Mouse (Mus musculus) telencephalon, adult 2 months (tissue): ENCODE results near the gene Mpp5.

Source experiments
- DNase-seq: peaks from one replicate; pipeline ENCODE4 v3.0.0-alpha.2; 2011; ENCODE audit warnings: low read depth, low spot score

The Mpp5 gene

DNA sequence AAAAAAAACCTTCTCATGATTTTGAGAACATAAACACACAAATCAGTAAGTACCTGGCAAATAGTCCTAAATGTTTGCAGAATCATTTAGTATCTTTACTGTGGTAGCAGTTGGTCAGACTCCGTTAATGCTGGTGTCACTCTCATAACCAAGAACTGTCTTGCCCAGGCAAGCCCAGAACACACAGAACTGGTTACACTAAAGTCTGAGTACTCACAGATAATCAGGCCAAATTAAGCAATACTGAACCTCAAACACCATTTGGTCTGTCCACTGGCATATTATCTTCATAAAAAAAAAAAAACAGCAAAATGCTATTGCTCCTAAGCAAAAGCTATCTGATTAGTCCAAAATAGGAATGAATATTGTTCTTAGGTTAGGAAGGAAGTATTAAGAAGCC lies 93.7 kb downstream of the Mpp5 start:
- DNase-seq, result no peak

DNA sequence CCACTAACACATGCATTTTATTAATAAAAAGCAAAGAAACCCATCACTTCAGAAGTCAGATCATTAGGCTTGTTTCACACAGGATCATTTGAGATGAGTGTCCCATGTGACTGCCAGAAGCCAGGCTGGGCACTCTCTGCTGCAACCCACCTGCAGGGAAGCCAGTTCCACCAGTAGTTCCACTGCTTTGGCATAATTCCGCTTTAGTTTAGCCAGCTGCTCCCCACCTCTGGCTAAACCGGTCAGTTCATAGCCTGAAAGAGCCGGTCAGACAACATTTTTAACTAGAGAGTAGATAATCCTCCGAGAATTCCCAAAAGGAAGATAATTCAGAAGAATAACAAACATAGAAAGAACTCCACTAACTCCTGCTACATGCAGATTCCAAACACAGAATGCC lies 99.5 kb downstream of the Mpp5 start:
- DNase-seq, result no peak

DNA sequence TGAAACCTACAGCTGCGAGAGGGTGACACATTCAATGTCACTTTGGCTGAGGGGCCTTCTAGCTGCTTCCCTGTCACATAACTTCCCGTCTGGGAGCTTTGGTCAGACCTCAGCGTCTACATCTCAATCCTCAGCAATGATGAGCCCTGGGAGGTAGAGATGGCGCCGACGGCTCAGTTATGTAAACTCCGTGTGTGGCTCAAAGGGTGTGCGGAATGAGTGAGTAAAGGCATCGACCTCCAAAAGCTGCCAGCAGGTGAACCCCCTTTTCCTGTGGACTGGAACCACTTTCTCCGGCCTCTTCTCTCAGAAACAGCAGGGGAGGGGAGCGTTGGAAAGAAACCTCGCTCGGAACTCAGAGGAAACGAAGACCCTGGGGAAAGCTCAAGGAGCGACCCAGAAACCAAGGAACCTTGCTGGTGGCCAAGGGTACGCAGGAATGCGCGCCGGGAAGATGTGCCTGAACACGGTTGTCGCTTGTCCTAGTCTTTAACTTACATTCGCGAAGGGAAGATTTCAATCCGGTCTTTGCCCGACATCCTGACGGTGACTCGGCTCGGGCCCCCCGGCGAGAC lies 112.3 kb downstream of the Mpp5 start:
- peak; percentile 24 for DNase-seq

DNA sequence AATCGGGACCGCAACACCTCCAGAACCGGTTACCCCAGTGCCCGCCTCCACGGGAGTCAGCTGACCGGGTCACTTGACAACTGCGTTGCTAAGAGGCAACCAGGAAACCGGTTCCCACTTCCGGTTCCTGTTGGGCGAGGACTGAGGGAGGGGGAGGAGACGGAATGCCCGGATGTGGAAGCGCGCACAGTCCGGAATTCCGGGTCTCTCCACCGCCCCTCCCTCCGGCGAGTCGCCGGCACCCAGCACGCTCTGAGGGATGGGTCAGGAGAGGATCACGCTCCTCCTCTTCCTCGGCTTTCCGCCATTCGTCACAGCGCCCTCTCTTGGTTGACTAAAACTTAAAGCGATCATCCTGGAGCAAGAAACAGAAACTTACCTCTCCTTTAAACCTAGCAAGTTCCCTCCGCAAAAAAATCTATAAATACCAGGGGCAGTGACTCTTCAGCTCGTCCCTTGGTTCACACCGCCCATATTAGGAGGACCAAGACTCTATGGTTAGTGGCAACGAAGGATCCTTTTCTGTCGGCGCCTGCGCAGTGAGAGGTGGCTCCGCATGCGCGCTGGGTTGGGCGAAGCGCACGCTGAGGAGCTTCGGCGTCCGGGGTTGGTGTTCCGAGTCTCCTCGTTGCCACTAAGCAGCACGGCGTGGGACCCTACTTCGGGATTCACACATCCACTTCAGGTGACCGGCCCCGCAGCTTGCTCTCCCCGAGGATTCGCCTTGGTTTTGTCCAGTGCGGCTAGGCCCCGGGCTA lies 113.0 kb downstream of the Mpp5 start, which contains the start of the genes Atp6v1d and Eif2s1:
TSS of gene Atp6v1d (minus strand) at position 143 of the 758 bp plus-strand sequence.
TSS of gene Eif2s1 (plus strand) at position 324 of the 758 bp plus-strand sequence.
- DNase-seq, result peak; percentile 100

DNA sequence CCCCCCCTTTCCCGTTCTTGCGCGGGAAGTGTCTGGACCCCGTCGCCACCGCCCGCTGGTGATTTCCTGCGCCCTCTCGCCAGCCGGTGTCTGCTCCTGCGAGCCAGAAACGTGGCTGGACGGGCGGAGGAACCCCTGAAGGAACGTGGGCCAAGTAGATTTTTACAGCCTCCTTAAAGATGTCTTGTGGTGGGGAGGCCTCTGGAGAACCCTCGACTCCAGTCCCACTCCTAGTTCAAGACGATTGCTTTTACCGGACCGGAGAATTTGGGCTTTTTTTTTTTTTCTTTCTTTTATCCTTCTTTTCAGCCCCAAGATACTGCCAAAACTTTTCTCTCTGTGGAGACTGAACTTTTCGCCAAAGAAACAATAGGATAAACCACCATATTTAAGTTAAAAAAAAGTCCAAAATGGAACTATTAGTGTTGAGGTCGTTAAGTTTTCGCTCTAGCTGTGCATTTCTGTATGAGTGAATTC lies 113.6 kb downstream of the Mpp5 start:
- DNase-seq, result no peak

DNA sequence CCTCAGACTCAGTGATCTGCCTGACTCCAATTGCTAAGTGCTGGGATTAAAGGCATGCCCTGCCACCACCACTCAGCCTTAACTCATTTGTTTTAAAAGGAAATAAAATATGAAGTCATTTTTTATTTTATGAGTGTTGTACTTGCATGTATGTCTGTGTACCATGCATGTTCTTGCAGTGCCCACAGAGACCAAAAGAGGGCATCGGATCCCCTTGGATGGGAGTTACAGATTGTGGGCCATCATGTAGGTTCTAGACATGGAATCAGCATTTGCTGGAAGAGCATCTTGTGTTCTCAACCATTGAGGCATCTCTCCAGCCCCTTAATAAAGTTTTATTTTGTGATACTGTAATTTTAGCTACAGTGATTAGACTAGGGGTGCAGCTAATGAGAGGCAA lies 116.7 kb downstream of the Mpp5 start:
- DNase-seq, result no peak

DNA sequence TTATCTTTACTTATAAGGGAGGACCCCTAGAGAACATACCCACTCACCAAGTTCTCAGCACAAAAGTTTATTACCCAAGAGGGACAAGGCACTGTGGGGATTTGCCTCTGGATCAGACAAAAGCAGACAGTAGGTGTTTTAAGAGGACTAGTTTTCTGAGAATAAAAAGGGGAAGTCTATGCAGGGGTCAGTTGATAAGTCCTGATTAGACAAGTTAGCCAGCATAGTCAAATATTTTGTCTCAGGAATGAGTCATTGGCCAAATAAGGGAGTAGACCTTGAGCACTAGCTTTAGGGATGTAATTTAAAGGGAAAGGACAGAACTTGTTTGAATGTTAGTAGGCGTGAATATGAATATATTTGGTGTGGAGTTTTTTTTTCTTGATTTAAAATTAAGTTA lies 119.4 kb downstream of the Mpp5 start:
- DNase-seq, result no peak

DNA sequence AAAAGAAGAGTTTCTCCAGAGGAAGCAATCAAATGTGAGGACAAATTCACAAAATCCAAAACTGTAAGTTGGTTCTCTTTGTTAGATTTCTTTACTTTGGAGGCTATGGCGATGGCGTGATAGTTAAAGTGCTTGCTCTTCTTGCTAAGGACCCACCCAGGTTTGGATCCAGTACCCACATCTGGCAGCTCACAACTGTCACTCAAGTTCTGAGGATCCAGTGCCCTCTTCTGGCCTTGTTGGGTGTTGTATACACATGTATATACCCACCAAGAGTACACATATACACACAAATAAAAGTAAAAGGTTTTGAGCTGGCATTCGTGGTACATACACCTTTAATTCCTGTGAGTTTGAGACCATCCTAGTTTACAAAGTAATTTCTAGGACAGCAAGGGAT lies 125.9 kb downstream of the Mpp5 start:
- no peak for DNase-seq

DNA sequence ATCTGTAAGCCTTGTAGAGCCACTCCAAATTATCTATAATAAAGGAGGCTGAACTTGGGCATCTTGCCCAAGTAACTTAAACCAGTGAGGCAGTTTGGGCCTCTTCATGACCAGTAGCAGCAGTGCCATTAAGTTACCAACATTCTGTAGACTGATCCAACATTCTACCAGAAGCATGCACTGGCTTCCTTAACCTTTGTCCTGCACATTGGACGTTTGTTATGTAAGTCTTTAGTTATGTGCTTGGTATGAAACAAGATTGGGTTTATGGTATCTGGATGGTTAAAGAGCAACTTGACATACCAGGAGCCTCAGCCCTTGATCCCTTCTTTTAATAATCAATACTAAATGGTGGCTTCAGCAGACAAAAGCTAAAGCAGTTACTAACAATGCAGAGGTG lies 141.4 kb downstream of the Mpp5 start:
- DNase-seq, result no peak
